Mouse (Mus musculus): ENCODE measurements around the gene Pdia3.

GRCm38 (mm10) chr2:121423166-121423565 lies 9.6 kb downstream of the Pdia3 start:
- TF ChIP-seq GATA1 (IDR thresholded peaks at IDR 0.05; ENCODE audit: borderline replicate concordance, low read length) = no peak
- TF ChIP-seq FLI1 (IDR thresholded peaks at IDR 0.05; ENCODE audit: low read length) = no peak
